Mouse (Mus musculus) ES-E14 (cell line): ENCODE measurements around the gene Pkd1l3.

Source experiments
- CHD2 ChIP-seq: IDR thresholded peaks from 2 replicates; pipeline ENCODE4 v1.6.1; 2014; ENCODE audit warnings: mild to moderate bottlenecking, low read depth, low read length, inconsistent platforms
- HCFC1 ChIP-seq: IDR thresholded peaks from 2 replicates; pipeline ENCODE4 v1.6.1; 2012; ENCODE audit warnings: low read length, inconsistent platforms, borderline replicate concordance; ENCODE audit not compliant: insufficient read depth
- MAFK ChIP-seq: IDR thresholded peaks from 2 replicates; pipeline ENCODE4 v1.6.1; 2014; ENCODE audit warnings: mild to moderate bottlenecking, low read depth, low read length, inconsistent platforms; ENCODE audit not compliant: insufficient read depth
- ZNF384 ChIP-seq: IDR thresholded peaks from 2 replicates; pipeline ENCODE4 v1.6.1; 2012; ENCODE audit warnings: low read depth, low read length, inconsistent platforms

DNA sequence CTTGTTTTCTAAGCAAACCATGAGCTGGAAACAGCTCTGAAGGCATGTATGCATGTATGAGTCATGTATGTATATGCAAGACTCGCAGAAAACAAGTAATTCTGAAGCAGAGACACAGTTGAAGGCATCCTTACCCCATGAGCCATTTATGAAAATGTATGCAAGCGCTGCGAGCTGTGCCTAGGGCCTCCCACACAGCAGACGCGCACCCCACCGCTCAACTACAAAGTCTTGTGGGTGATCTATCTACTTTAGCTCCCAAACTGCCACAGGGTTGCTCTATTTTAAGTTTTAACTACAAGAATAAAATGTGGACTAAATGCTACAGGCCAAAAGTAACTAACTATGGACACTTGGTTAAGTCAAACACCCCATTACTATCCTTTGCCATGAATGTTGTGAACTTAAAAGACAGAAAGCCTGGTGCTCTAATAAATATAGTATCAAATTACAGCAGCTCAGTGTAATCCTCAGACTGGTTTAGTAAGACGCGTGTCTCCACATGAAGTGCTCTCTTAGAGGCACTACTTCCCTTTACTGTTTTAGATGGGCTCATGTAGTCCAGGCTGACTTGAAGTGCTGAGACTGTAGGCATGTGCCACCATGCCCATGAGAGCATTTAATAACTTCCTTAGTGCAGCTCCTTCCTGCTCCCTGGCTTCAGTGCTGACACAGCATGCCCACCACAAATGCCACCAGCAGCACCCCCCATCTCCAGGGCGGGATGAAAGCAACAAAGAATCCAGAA lies 61.8 kb downstream of the Pkd1l3 start:
- TF ChIP-seq CHD2: no peak
- no peak for TF ChIP-seq MAFK
- no peak for TF ChIP-seq ZNF384
- no peak for TF ChIP-seq HCFC1
